Mouse (Mus musculus) forebrain, embryonic 12.5 days (tissue): ENCODE measurements around the gene Il1rl2. TPM values are rescaled to one million over a fixed set of nuclear protein-coding genes. Genes with fewer than 3 reads are reported as not detected.

Source experiments
- ATAC-seq: fragments of 200-750 bp; cut with Nextera tagmentation; 2 replicates; pipeline ENCODE4 v1.8.0; 2017; ENCODE audit warnings: moderate TSS enrichment; ENCODE audit not compliant: low FRiP score
- H3K27ac ChIP-seq: fragments of 300-500 bp; sonication (generic); 2 replicates; pipeline ENCODE4 v1.5.1; 2016; ENCODE audit warnings: mild to moderate bottlenecking
- H3K27me3 ChIP-seq: fragments of 300-500 bp; sonication (generic); 2 replicates; pipeline ENCODE4 v1.6.1; 2016; ENCODE audit warnings: mild to moderate bottlenecking
- H3K36me3 ChIP-seq: fragments of 300-500 bp; sonication (generic); replicated peaks from 2 replicates; pipeline ENCODE4 v1.6.1; 2016; ENCODE audit warnings: mild to moderate bottlenecking
- H3K4me1 ChIP-seq: fragments of 300-500 bp; sonication (generic); 2 replicates; pipeline ENCODE4 v1.6.1; 2016
- H3K4me2 ChIP-seq: fragments of 300-500 bp; sonication (generic); 2 replicates; pipeline ENCODE4 v1.6.1; 2016; ENCODE audit warnings: mild to moderate bottlenecking, moderate library complexity
- H3K4me3 ChIP-seq: fragments of 300-500 bp; sonication (generic); replicated peaks from 2 replicates; pipeline ENCODE4 v1.5.1; 2016; ENCODE audit warnings: mild to moderate bottlenecking
- H3K9ac ChIP-seq: fragments of 300-500 bp; sonication (generic); 2 replicates; pipeline ENCODE4 v1.6.1; 2016; ENCODE audit warnings: mild to moderate bottlenecking
- H3K9me3 ChIP-seq: fragments of 300-500 bp; sonication (generic); 2 replicates; pipeline ENCODE4 v1.6.1; 2016
- WGBS: fragments of 180-500 bp; shearing (Covaris S2); methylation state at CpG from one replicate; pipeline ENCODE4 v1.1.7; 2016; 5-methylcytosine and 5-hydroxymethylcytosine counted together
- polyA plus RNA-seq: library from polyadenylated mRNA; unstranded; fragments of >200 nt; fragmentation: Nextera tagmentation; extraction: Ambion mirVana; gene quantifications from 2 replicates; pipeline ENCODE4 v1.2.1, GENCODE M21; 2016

Il1rl2 gene
- polyA plus RNA-seq, 1 experiment from 2014 or later, result 1.6 TPM

GRCm38 (mm10) chr1:40329526-40329925 is 5.1 kb downstream of the Il1rl2 start:
- Histone ChIP-seq H3K4me1 (peaks cover 13% of the 10 kb centered on the region), H3K4me2 (no peak overlapping the region), H3K9ac (no peak overlapping the region), H3K4me3 (no peak overlapping the region), H3K9me3 (no peaks in the 10 kb centered on the region), H3K27me3 (peaks cover 25% of the 10 kb centered on the region), H3K36me3 (no peaks in the 10 kb centered on the region), H3K27ac (no peak overlapping the region)
- ATAC-seq, result no peak
- WGBS, result 60% methylated on average over 1 of the region's 1 CpGs

- Histone ChIP-seq H3K27me3 (peaks cover 18% of the 10 kb centered on the region), H3K27ac (no peak overlapping the region), H3K4me2 (no peak overlapping the region), H3K4me3 (no peak overlapping the region), H3K4me1 (peaks cover 10% of the 10 kb centered on the region), H3K9ac (no peak overlapping the region), H3K9me3 (no peaks in the 10 kb centered on the region), H3K36me3 (no peaks in the 10 kb centered on the region)
- 89% methylated on average over 8 of the region's 8 CpGs for WGBS
- ATAC-seq, result no peak
Measured at GRCm38 (mm10) chr1:40330181-40330580, 5.8 kb downstream of the Il1rl2 start.

- 80% methylated on average over 1 of the region's 1 CpGs for WGBS
- no peak for ATAC-seq
- H3K9ac ChIP-seq, result no peak overlapping the region
- no peak overlapping the region for H3K27ac ChIP-seq
- H3K9me3 ChIP-seq, result no peaks in the 10 kb centered on the region
- no peak overlapping the region for H3K4me2 ChIP-seq
- H3K36me3 ChIP-seq, result no peaks in the 10 kb centered on the region
- H3K4me3 ChIP-seq, result no peak overlapping the region
- H3K27me3 ChIP-seq, result no peaks in the 10 kb centered on the region
- no peaks in the 10 kb centered on the region for H3K4me1 ChIP-seq
Measured at GRCm38 (mm10) chr1:40339346-40339745, 14.9 kb downstream of the Il1rl2 start.

- no peak overlapping the region for H3K4me3 ChIP-seq
- H3K4me1 ChIP-seq, result no peaks in the 10 kb centered on the region
- no peaks in the 10 kb centered on the region for H3K36me3 ChIP-seq
- 86% methylated on average over 4 of the region's 4 CpGs for WGBS
- no peaks in the 10 kb centered on the region for H3K9me3 ChIP-seq
- H3K27ac ChIP-seq, result no peak overlapping the region
- ATAC-seq, result no peak
- no peak overlapping the region for H3K4me2 ChIP-seq
- no peak overlapping the region for H3K9ac ChIP-seq
- no peaks in the 10 kb centered on the region for H3K27me3 ChIP-seq
Measured at GRCm38 (mm10) chr1:40340102-40340501, 15.7 kb downstream of the Il1rl2 start.

- 82% methylated on average over 4 of the region's 4 CpGs for WGBS
- Histone ChIP-seq H3K9ac (no peak overlapping the region), H3K9me3 (no peaks in the 10 kb centered on the region), H3K4me3 (no peak overlapping the region), H3K4me1 (no peaks in the 10 kb centered on the region), H3K36me3 (no peaks in the 10 kb centered on the region), H3K27ac (no peak overlapping the region), H3K4me2 (no peak overlapping the region), H3K27me3 (no peaks in the 10 kb centered on the region)
- no peak for ATAC-seq
Measured at GRCm38 (mm10) chr1:40352158-40352903, 27.9 kb downstream of the Il1rl2 start.

- no peaks in the 10 kb centered on the region for H3K36me3 ChIP-seq
- no peaks in the 10 kb centered on the region for H3K9me3 ChIP-seq
- no peak overlapping the region for H3K4me2 ChIP-seq
- no peak overlapping the region for H3K9ac ChIP-seq
- H3K4me3 ChIP-seq, result no peak overlapping the region
- no peaks in the 10 kb centered on the region; the same call in 1 of the 2 replicates for H3K4me1 ChIP-seq
- no peak for ATAC-seq
- 53% methylated on average over 2 of the region's 2 CpGs for WGBS
- no peaks in the 10 kb centered on the region for H3K27me3 ChIP-seq
- H3K27ac ChIP-seq, result no peak overlapping the region
Measured at GRCm38 (mm10) chr1:40352904-40353286, 28.5 kb downstream of the Il1rl2 start.

GRCm38 (mm10) chr1:40354665-40355064 is 30.3 kb downstream of the Il1rl2 start:
- Histone ChIP-seq H3K27ac (no peak overlapping the region), H3K9ac (no peak overlapping the region), H3K9me3 (no peaks in the 10 kb centered on the region), H3K27me3 (no peaks in the 10 kb centered on the region), H3K4me2 (no peak overlapping the region), H3K4me1 (no peaks in the 10 kb centered on the region; the same call in 1 of the 2 replicates), H3K36me3 (no peaks in the 10 kb centered on the region), H3K4me3 (no peak overlapping the region)
- WGBS, result 83% methylated on average over 3 of the region's 3 CpGs
- ATAC-seq, result no peak

GRCm38 (mm10) chr1:40355431-40355843 is 31.0 kb downstream of the Il1rl2 start:
- no peak overlapping the region for H3K4me3 ChIP-seq
- no peaks in the 10 kb centered on the region for H3K27me3 ChIP-seq
- H3K4me1 ChIP-seq, result peaks cover under 1% of the 10 kb centered on the region; the same call in 1 of the 2 replicates
- ATAC-seq, result no peak
- no peak overlapping the region for H3K4me2 ChIP-seq
- no peak overlapping the region for H3K9ac ChIP-seq
- WGBS, result 92% methylated on average over 4 of the region's 4 CpGs
- H3K9me3 ChIP-seq, result no peaks in the 10 kb centered on the region
- H3K27ac ChIP-seq, result no peak overlapping the region
- no peaks in the 10 kb centered on the region for H3K36me3 ChIP-seq

- H3K27ac ChIP-seq, result no peak overlapping the region
- H3K4me1 ChIP-seq, result peaks cover 6% of the 10 kb centered on the region; the same call in 1 of the 2 replicates
- no peak for ATAC-seq
- no peaks in the 10 kb centered on the region for H3K27me3 ChIP-seq
- H3K4me3 ChIP-seq, result no peak overlapping the region
- H3K36me3 ChIP-seq, result no peaks in the 10 kb centered on the region
- 88% methylated on average over 10 of the region's 10 CpGs for WGBS
- H3K9ac ChIP-seq, result no peak overlapping the region
- H3K9me3 ChIP-seq, result no peaks in the 10 kb centered on the region
- no peak overlapping the region for H3K4me2 ChIP-seq
Measured at GRCm38 (mm10) chr1:40355904-40356521, 31.6 kb downstream of the Il1rl2 start.

GRCm38 (mm10) chr1:40357921-40358320 is 33.5 kb downstream of the Il1rl2 start:
- no peak for ATAC-seq
- Histone ChIP-seq H3K9ac (no peak overlapping the region), H3K4me3 (no peak overlapping the region), H3K27ac (no peak overlapping the region), H3K27me3 (no peaks in the 10 kb centered on the region), H3K4me2 (no peak overlapping the region), H3K9me3 (no peaks in the 10 kb centered on the region), H3K4me1 (peaks cover 6% of the 10 kb centered on the region; the same call in 1 of the 2 replicates), H3K36me3 (no peaks in the 10 kb centered on the region)
- 38% methylated on average over 2 of the region's 2 CpGs for WGBS

GRCm38 (mm10) chr1:40358351-40358750 is 33.9 kb downstream of the Il1rl2 start:
- whole genome bisulfite sequencing, result 77% methylated on average over 2 of the region's 2 CpGs
- Histone ChIP-seq H3K4me2 (no peak overlapping the region), H3K36me3 (no peaks in the 10 kb centered on the region), H3K9me3 (no peaks in the 10 kb centered on the region), H3K9ac (no peak overlapping the region), H3K4me1 (peaks cover 6% of the 10 kb centered on the region; the same call in 1 of the 2 replicates), H3K27ac (no peak overlapping the region), H3K27me3 (no peaks in the 10 kb centered on the region), H3K4me3 (no peak overlapping the region)
- no peak for ATAC-seq

GRCm38 (mm10) chr1:40358771-40359181 is 34.4 kb downstream of the Il1rl2 start:
- no peaks in the 10 kb centered on the region for H3K36me3 ChIP-seq
- no peaks in the 10 kb centered on the region for H3K27me3 ChIP-seq
- WGBS, result 82% methylated on average over 4 of the region's 4 CpGs
- H3K9ac ChIP-seq, result no peak overlapping the region
- H3K4me3 ChIP-seq, result no peak overlapping the region
- ATAC-seq, result no peak
- H3K27ac ChIP-seq, result no peak overlapping the region
- no peak overlapping the region for H3K4me2 ChIP-seq
- H3K9me3 ChIP-seq, result no peaks in the 10 kb centered on the region
- peaks cover 6% of the 10 kb centered on the region; the same call in 1 of the 2 replicates for H3K4me1 ChIP-seq

- no peak overlapping the region for H3K4me3 ChIP-seq
- no peaks in the 10 kb centered on the region for H3K27me3 ChIP-seq
- H3K4me2 ChIP-seq, result no peak overlapping the region
- no peaks in the 10 kb centered on the region for H3K36me3 ChIP-seq
- no peaks in the 10 kb centered on the region for H3K9me3 ChIP-seq
- H3K9ac ChIP-seq, result no peak overlapping the region
- no peak overlapping the region for H3K27ac ChIP-seq
- H3K4me1 ChIP-seq, result peaks cover 8% of the 10 kb centered on the region; the same call in 1 of the 2 replicates
- no peak for ATAC-seq
- 65% methylated on average over 2 of the region's 2 CpGs for WGBS
Measured at GRCm38 (mm10) chr1:40359731-40360130, 35.3 kb downstream of the Il1rl2 start.
